Mouse (Mus musculus) right cerebral cortex, adult 18-20 months (tissue): ENCODE measurements around the gene Ctdsp1.

Source experiments
- DNase-seq: peaks from one replicate; pipeline ENCODE4 v3.0.0; 2022; ENCODE audit warnings: mixed read lengths

Ctdsp1 gene

GRCm38 (mm10) chr1:74397919-74398451 is 6.7 kb downstream of the Ctdsp1 start:
- DNase-seq: peak; percentile 76

GRCm38 (mm10) chr1:74400531-74400930 is 9.2 kb downstream of the Ctdsp1 start:
- no peak for DNase-seq

GRCm38 (mm10) chr1:74401015-74401702 is 9.8 kb downstream of the Ctdsp1 start:
- DNase-seq: no peak

- no peak for DNase-seq
Measured at GRCm38 (mm10) chr1:74404206-74404605, 12.9 kb downstream of the Ctdsp1 start.

GRCm38 (mm10) chr1:74408589-74409504 is 17.5 kb downstream of the Ctdsp1 start, which contains the start of gene Vil1:
TSS of gene Vil1 (plus strand) at chr1:74409376.
- no peak for DNase-seq

GRCm38 (mm10) chr1:74411753-74412325 is 20.5 kb downstream of the Ctdsp1 start:
- no peak for DNase-seq

- no peak for DNase-seq
Measured at GRCm38 (mm10) chr1:74412711-74413110, 21.4 kb downstream of the Ctdsp1 start.

GRCm38 (mm10) chr1:74415143-74415542 is 23.8 kb downstream of the Ctdsp1 start:
- DNase-seq: no peak

- DNase-seq: no peak
Measured at GRCm38 (mm10) chr1:74418747-74419439, 27.6 kb downstream of the Ctdsp1 start.

GRCm38 (mm10) chr1:74419440-74419794 is 28.1 kb downstream of the Ctdsp1 start:
- DNase-seq: no peak

- no peak for DNase-seq
Measured at GRCm38 (mm10) chr1:74423147-74423546, 31.8 kb downstream of the Ctdsp1 start.

GRCm38 (mm10) chr1:74425845-74426244 is 34.5 kb downstream of the Ctdsp1 start:
- DNase-seq: no peak

GRCm38 (mm10) chr1:74433220-74433619 is 41.9 kb downstream of the Ctdsp1 start:
- DNase-seq: no peak

- no peak for DNase-seq
Measured at GRCm38 (mm10) chr1:74434596-74434995, 43.3 kb downstream of the Ctdsp1 start.

GRCm38 (mm10) chr1:74435563-74435962 is 44.3 kb downstream of the Ctdsp1 start:
- DNase-seq: no peak

GRCm38 (mm10) chr1:74437702-74438427 is 46.6 kb downstream of the Ctdsp1 start:
- DNase-seq: peak; percentile 81

- DNase-seq: peak; percentile 63
Measured at GRCm38 (mm10) chr1:74439166-74439876, 48.0 kb downstream of the Ctdsp1 start.

GRCm38 (mm10) chr1:74444538-74444937 is 53.2 kb downstream of the Ctdsp1 start:
- DNase-seq: no peak
